Mouse (Mus musculus) G1E-ER4 (cell line): ENCODE data around the gene Bcorl1. TPM values are rescaled to one million over a fixed set of nuclear protein-coding genes. Genes with fewer than 3 reads are reported as not detected.

ENCODE experiments used
- GATA1 ChIP-seq: IDR thresholded peaks from one replicate; pipeline ENCODE4 v1.8.0; 2012; ENCODE audit warnings: low read length, inconsistent platforms
- polyA plus RNA-seq: library from polyadenylated mRNA; stranded (reverse); fragments of >175 nt; gene quantifications from 2 replicates; pipeline ENCODE4 v1.2.3, GENCODE M21; 2012

Gene Bcorl1
- polyA plus RNA-seq, 1 experiment = 2.1 TPM

DNA sequence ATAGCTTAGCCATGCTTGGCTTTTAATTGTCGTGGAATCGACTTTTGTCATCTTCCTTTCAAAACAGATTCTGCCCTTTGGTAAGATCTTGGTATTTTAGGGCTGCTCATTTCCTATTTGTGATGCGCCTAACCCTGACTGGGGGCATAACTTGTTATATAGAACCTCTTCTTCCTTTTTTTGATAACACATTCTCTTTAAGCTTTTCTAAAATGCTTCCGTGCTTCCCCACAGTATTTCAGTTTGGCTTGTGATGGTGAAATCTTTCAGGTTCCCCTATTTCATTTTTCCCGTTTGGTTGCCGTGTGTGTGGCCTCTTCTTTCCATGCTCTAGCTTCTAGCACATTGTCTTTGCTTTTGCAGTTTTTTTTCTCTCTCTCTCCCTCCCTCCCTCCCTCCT, 14.2 kb downstream of the Bcorl1 start:
- TF ChIP-seq GATA1 = no peak

DNA sequence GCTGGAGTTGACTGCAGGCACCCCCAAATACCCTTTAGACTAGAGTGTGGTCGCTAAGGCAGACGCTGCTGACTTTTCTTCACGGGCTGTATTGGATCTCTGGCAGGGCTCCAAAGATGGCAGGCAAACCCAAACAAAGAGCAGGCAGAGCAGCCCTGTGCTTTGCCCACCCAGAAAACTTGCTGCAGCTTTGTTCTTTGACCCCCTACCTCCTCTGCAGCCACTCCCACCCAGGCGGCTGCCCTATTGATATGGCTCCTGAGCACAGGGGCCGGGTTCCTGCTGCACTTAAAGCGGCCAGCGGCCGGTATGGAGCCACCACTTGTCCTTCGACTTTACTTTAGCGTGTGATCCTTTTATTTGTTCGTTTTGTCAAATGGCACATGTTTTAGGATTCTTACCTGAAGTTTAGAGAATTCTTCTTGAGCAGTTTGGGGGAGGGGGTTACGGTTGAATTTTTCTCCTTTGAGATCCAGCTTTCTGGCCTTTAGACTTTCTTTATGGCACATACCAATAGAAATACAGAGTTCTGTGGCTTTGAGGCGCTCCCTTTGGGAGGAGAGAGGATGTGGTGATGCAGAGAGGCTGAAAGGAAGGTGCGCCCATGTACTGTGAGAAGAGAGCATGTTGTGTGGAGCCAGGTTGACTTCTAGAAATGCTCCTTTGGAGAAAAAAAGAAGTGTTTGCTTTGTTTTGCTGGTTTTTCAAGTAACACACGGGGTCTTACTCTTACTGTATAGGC, 24.8 kb downstream of the Bcorl1 start:
- TF ChIP-seq GATA1 = no peak

DNA sequence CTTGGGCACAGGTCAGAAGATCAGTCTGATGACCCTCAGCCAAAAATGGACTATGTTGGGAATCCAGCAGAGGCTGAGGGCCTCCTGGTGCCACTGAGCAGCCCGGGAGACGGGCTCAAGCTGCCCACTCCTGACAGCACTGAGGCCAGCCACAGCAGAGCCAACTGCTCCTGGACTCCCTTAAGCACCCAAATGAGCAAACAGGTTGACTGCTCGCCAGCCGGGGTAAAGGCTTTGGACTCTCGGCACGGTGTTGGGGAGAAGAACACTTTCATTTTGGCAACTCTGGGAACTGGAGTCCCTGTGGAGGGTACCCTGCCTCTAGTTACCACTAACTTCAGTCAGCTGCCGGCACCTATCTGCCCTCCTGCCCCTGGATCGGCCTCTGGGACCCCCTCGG, 26.7 kb downstream of the Bcorl1 start:
- no peak for TF ChIP-seq GATA1

DNA sequence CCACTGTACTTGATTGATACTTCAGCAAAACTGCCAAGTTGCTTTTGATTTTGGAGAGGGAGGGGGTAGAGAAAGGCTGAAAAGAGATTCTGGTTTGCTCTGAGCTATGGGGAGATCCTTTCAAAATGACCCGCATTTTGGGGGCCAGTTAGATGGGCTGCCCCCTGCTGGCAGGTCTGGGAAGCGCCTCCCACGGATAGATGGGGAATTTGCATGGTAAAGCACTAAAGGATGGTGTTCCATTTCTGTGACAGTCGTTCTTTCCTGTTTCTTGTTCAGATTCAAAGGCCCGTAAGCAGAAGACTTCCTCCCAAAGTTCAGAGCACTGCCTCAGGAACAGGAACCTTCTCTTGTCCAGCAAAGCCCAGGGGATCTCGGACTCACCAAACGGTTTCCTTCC, 42.5 kb downstream of the Bcorl1 start:
- TF ChIP-seq GATA1 = no peak

DNA sequence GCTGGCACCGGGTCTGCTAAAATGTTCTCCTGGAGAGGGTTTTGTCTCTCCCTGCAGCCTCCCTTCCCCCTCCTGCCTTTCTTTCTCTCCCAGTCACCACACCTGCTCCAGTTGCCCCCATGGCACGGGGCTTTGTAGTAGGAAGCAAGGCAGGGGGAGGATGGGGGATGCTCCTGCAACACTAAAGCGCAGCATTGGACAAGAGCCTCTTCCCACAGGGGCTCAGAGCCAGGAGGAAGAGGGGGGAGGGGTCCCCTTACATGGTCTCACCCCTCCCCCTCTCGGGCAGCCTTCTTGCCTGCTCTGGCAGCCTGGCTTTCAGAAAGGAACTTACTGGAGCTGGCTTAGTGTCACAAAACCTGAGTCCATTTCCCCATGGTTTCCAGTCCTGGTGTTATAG, 44.8 kb downstream of the Bcorl1 start:
- TF ChIP-seq GATA1 = no peak

DNA sequence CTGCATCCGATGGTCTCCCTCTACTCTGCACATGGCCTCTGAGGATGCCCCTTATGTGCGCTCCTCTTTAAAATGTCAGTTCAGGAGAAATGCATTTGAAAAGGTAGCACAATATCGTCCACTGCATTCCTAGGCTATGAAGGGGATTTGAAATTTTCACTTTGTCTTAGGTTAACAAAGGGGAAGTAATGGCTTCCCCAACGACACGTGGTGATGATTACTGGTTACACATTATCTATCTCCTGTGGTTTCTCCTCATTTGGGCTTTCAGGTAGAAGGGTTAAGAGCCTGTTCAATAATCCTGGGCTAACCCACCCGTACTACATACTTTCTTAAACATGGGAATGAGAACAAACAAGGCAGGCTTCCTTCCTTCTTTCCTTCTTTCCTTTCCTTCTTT, 48.2 kb downstream of the Bcorl1 start:
- no peak for TF ChIP-seq GATA1

DNA sequence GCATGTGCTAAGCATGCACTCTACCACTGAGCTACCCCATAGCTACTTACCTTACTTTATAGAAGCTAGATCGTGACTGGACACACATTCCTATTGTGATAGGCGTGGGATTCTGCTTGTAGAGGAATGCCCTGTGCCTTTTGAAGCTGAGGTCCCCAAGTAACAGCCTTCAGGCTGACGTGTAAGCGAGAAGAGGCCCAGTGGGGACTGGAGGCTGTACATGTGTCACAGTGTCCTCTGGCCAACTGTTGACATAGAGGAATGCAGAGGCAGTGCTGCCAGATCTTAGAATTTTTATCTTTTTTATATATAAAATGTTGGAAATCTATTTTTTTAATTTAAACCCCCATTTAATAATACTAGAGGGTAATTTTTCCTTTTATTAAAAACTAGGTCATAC, 58.8 kb downstream of the Bcorl1 start:
- TF ChIP-seq GATA1 = no peak

DNA sequence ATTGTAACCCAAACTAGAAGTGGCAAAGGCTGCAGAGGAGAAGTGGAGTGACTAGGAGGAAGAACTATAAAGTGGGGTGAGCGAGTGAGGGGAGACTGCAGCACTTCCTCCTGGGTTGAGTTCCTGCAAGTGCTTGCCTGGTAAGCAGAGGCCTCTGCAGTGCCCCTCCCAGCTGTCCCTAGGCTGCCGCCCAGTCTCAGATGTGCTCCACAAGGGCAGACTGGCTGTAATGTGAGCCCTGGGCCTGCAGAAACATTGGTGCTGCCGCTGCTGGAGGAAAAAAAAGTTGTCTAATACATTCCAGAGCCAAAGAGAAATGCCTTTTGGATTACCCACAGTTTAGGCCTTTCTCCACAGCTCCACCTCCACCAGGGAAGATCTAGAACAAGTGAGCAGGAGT, 64.0 kb downstream of the Bcorl1 start:
- TF ChIP-seq GATA1 = no peak

DNA sequence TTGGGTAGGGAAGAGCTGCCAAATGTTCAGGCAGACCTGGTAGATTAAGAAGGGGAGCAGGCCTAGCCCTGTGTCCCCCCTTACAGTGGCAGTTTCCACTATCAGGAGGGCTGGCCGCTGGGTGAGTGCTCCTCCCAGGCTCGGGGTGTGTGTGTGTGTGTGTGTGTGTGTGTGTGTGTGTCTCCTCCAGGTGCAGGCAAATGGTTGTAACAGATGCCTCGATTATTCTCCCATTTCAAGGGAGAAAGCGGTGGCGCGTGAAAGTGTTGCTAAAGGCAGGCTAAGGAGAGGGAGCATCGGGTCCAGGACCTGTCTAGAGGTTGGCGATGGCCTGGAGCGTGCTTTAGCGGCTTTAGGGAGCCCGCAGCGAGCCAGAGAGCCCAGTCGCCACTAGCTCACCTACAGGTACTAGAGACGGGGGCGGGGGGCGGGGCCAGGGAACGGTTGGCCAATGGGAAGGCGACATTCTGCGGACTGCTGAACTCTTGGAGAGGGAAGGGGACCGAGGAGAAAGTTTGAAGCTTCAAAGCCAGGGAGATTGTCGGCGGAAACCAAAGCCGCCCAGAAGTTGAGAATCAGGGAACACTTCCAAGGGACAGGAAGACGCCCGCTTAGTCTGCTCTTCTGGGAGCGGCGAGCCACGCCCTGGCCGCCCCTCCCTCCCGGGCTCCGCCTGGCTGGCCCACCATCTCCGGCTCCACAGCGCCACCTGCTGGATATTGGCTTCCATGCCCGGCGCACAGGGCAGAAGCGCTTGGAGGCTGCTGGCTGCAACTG, 68.6 kb downstream of the Bcorl1 start:
- no peak for TF ChIP-seq GATA1

DNA sequence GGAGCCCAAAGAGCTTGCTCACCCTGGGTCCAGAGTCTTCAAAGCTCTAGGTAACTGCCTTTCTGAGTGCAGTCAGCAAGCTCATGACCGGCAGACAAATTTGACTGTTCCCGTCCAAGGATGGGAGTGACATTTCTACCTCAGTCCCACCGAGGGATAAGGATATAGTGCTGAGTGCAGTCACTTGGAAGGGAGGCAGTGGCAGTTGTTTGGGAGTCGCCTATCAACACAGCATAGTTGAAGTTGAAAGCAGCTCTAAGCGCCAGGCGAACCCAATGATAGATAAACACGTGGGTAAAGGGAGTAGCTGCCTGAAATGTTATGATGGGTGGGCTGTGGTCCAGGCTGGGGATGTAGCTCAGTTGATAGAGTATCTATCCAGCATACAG, 69.2 kb downstream of the Bcorl1 start:
- no peak for TF ChIP-seq GATA1

DNA sequence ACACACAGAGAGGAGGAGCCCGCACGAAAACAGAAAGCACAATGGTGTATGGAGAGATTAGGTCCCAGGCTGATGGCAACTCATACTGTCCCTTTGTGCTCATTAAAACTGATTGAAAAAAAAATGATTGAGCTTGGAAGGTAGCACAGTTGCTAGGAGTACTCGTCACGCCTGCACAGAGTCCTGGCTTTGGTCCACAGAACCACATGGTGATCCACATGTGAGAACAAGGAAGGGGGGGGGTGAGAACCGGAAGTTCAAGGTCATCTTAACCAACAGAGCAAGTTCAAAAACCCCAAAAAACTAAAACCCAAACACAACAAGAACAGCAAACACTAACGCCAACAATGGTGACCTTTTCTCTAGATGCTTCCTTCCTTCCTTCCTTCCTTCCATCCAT, 71.5 kb downstream of the Bcorl1 start:
- no peak for TF ChIP-seq GATA1

DNA sequence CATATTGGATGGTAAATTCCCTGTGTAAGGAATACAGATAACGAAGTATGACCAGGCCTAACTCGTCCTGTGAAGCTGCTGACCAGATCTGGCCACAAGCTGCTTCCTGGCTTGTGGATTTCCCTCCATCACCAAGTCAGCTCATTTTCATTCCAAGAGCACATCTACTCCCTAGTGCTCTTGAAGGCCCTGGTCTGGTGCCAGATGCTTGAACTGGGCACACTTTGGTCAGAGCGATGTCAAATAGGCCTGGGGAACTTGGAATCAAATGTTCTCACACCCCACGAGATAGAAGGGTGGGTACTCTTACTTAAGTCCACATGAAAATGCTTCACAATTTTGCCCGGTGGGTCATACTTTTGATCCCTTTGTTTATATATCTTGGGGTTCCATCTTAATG, 73.1 kb downstream of the Bcorl1 start:
- no peak for TF ChIP-seq GATA1

DNA sequence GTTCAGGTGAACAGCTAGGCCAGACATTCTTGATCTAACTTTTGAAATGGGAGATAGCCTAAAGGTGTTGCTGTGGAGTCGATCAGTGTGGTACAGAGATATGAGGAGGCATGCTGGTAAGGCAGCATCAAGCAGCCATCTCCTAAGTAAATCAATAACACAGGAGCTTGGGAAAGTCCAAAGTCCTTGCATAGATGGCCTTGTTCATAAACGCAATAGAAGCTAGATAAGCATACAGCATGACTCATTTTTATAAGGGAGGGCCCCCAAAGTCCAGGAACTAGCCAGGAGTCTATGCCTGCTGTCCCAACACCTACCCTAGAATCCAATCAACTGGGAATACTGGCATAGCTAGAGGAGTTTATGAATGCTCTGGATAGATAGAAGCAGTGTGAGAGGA, 77.3 kb downstream of the Bcorl1 start:
- TF ChIP-seq GATA1 = no peak

DNA sequence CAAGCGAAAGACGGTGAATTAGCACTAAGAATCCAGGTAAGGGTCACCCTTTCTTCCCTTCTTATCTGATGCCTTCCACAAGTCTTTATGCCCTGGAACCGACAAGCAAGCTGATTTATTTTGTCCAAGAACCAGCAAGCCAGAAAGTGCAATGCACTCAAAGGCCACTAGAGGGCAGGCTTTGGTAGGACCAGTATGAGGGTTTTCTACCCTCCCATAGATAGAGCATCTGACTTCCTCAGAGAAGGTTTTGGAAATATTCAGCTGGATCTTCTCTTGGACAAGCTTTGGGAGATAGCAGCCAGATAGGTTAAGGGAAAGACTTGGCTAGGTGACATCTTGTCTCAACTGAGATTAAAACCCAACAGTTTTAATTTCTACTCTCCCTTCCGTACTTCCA, 81.8 kb downstream of the Bcorl1 start:
- no peak for TF ChIP-seq GATA1

DNA sequence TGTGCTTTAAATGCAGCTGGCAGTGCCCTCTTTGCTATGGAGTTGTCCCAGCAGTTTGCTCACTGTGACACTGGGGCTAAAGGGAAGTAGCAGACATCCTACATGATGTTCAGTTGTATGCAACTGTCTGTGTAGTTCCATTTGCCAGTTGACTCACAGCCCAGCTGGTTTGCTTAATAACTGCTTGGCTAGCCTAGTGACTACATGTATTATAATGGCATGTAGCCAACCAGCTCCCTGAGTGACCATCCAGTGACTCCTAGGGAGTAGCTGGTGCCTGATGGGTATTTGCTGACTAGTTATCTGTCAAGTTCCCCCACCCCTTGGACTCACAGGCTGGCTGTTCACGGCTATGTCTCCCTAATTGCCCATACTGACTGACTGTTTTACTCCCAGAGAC, 82.5 kb downstream of the Bcorl1 start:
- no peak for TF ChIP-seq GATA1

DNA sequence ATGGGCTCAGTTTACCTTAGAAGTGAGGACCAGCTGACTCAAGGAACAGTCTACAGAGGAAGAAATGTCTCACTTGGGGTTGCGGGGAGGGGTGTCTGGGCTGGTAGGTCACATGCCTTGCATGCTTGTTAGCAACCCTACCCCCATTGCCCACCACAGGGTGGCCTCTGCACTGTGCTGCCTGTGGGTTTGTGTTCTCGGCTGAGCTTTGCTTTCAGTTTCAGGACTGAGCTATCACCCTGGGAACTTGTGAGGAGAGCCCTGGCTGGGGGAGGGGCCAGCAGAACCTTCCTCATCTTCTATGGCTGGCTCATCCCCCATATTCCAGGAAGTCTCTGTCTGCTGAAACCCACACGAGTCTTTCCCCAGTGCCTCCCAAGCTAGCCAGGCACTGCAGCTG, 83.4 kb downstream of the Bcorl1 start:
- TF ChIP-seq GATA1 = no peak

DNA sequence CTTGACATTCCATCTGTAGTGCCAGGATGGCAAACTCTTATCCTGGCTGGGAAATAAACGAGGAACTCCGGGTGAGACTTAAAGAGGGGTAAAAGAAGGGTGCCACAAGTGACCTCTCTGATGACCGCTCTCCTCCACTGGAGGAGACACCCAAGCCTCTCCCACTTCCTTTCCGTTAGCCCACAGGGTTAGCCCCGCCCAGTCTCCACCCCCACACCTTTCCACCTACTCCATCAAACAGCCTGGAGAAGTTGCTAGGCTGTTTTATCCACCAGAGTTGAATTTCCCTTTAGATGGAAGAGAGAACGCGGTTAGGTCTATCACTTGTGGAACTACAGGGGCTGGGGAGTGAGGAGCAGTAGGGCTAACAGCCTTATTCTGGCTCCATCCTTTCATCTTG, 84.1 kb downstream of the Bcorl1 start:
- no peak for TF ChIP-seq GATA1

DNA sequence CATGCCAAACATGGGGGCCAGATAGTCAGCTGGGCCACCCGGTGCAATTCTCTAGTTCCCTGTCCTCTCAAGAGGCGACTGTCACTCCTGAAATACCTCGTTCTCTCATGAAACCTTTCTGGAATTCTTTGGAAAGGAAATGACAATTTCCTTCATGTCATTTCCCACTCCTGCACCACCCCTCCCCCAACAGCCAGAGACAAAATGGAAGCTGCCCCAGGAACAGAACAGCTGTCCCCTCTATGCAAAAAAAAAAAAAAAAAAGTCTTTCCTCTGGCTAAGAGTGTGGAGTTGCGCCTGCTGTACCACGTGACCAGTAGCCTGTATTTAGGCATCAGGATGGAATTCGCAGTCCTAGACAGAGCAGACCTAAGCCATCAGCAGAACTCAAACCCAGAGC, 87.1 kb downstream of the Bcorl1 start:
- TF ChIP-seq GATA1 = no peak
